Comparison of ENCODE assay signal across 8 mouse cellular contexts in the genomic region with DNA sequence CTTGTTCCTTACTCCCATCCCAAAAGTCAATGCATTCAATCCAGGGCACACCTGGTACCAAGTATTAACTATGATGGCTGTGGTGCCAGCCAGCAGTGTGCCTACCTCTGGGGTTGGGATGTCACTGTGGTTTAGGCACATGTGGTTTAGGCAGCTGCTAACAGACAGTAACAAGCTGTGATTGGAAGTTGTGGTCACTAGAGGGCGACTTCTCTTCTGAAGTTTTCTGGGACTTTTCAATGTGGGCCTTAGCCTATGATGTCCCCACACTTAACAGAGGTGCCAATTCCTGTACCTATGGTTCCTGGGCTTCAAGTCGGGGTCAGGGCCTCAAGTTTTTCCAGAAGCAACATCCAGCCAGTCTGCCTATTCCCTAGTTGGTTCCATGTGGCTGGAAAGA. TPM values are rescaled to one million over a fixed set of nuclear protein-coding genes. Genes with fewer than 3 reads are reported as not detected.
DNase-seq lines count a peak whose midpoint lies in the region; ATAC-seq and TF ChIP-seq lines count a peak whose summit lies in the region.
"Had no signal": no experiment of that assay in that cellular context is flagged by ENCODE, and none has a peak within 500 bp of the region (broad histone marks: within the 10 kb centered on the region; RNA-seq: fewer than 3 reads in every experiment).

No protein-coding gene starts in this region.

- peaks cover 14% of the 10 kb centered on the region for H3K4me1 ChIP-seq in hindbrain, embryonic 14.5 days (replicated peaks; ENCODE audit: control insufficient read depth, insufficient read depth, low read length)
- H3K4me1 ChIP-seq in hindbrain, embryonic 13.5 days (replicated peaks) = peaks cover 14% of the 10 kb centered on the region
- 0 out of 4 replicates have a peak, but pooled peaks cover 0 to 9% of the 10 kb centered on the region in 2 experiments for H3K4me1 ChIP-seq in MEL (ENCODE audit: control insufficient read depth in 1 of 2, insufficient read depth in 2 of 2, low read length in 2 of 2)

- peak; percentile 63 for TF ChIP-seq RAD21 in MEL (IDR thresholded peaks at IDR 0.05; ENCODE audit: low read depth, low read length)

- no peak for ATAC-seq in hindbrain, embryonic 14.5 days (ENCODE audit: low FRiP score)
- no peak for ATAC-seq in hindbrain, embryonic 13.5 days (ENCODE audit: low FRiP score)
- ATAC-seq in granulocyte monocyte progenitor cell, adult 5-6 weeks (replicated peaks; ENCODE audit: poor library complexity, severe bottlenecking) = peak; percentile 45; the same call in 1 of the 2 replicates

- peak; percentile 49 to 82 (median 64); a peak in 5 of 6 replicates for TF ChIP-seq CTCF in MEL (IDR thresholded peaks at IDR 0.05 in 2 of 3, conservative IDR thresholded peaks at IDR 0.05 in 1 of 3; ENCODE audit: control insufficient read depth in 1 of 3, insufficient read depth in 1 of 3, low read depth in 2 of 3, low read length in 3 of 3, poor library complexity in 1 of 3, severe bottlenecking in 1 of 3)

- no peak overlapping the region for H3K9ac ChIP-seq in hindbrain, embryonic 14.5 days
- no peak overlapping the region for H3K9ac ChIP-seq in hindbrain, embryonic 13.5 days
- no peak overlapping the region for H3K9ac ChIP-seq in MEL (ENCODE audit: control insufficient read depth, low read depth, low read length, poor library complexity, severe bottlenecking)
- H3K9ac ChIP-seq: liver, embryonic 15.5 days had no signal

- TF ChIP-seq EP300 in MEL (IDR thresholded peaks at IDR 0.05; ENCODE audit: low read depth in 1 of 2, low read length in 2 of 2) = no peak

- no peak overlapping the region for H3K27ac ChIP-seq in hindbrain, embryonic 14.5 days
- no peak overlapping the region for H3K27ac ChIP-seq in hindbrain, embryonic 13.5 days
- H3K27ac ChIP-seq in MEL (ENCODE audit: control insufficient read depth, low read depth, low read length) = no peak overlapping the region
- H3K27ac ChIP-seq: liver, embryonic 15.5 days had no signal

- no peak for TF ChIP-seq POLR2A in MEL (IDR thresholded peaks at IDR 0.05; ENCODE audit: control insufficient read depth in 1 of 2, insufficient read depth in 1 of 2, low read depth in 1 of 2, low read length in 2 of 2, poor library complexity in 1 of 2)

- no peak overlapping the region for H3K4me3 ChIP-seq in hindbrain, embryonic 14.5 days (replicated peaks; ENCODE audit: low read length)
- H3K4me3 ChIP-seq in hindbrain, embryonic 13.5 days = no peak overlapping the region
- no peak overlapping the region for H3K4me3 ChIP-seq in MEL (ENCODE audit: control insufficient read depth in 1 of 2, insufficient read depth in 1 of 2, low read depth in 2 of 2, low read length in 2 of 2)
- H3K4me3 ChIP-seq: liver, embryonic 15.5 days had no signal

- no peaks in the 10 kb centered on the region for H3K27me3 ChIP-seq in hindbrain, embryonic 14.5 days (ENCODE audit: control insufficient read depth, insufficient read depth, low read length)
- H3K27me3 ChIP-seq in hindbrain, embryonic 13.5 days = peaks cover 16% of the 10 kb centered on the region; the same call in 1 of the 2 replicates
- no peaks in the 10 kb centered on the region for H3K27me3 ChIP-seq in MEL (ENCODE audit: control insufficient read depth in 1 of 2, insufficient read depth in 2 of 2, low read length in 2 of 2)

- H3K36me3 ChIP-seq in hindbrain, embryonic 14.5 days (replicated peaks; ENCODE audit: control insufficient read depth, insufficient read depth) = no peaks in the 10 kb centered on the region
- no peaks in the 10 kb centered on the region for H3K36me3 ChIP-seq in hindbrain, embryonic 13.5 days
- H3K36me3 ChIP-seq in MEL (ENCODE audit: control insufficient read depth in 1 of 2, insufficient read depth in 2 of 2, low read length in 2 of 2) = no peaks in the 10 kb centered on the region
- H3K36me3 ChIP-seq: liver, embryonic 15.5 days had no signal

- 10% methylated on average over 2 of the region's 2 CpGs for WGBS in hindbrain, embryonic 14.5 days
- 14% methylated on average over 2 of the region's 2 CpGs for WGBS in hindbrain, embryonic 13.5 days

- no peaks in the 10 kb centered on the region for H3K79me2 ChIP-seq in MEL (ENCODE audit: control insufficient read depth, insufficient read depth, low read length, poor library complexity)

- no peak overlapping the region for H3K4me2 ChIP-seq in hindbrain, embryonic 14.5 days (replicated peaks)
- H3K4me2 ChIP-seq in hindbrain, embryonic 13.5 days = no peak overlapping the region
- H3K4me2 ChIP-seq: liver, embryonic 15.5 days had no signal

- peak; percentile 70 for DNase-seq in hindbrain, embryonic 14.5 days (ENCODE audit: low spot score)
- peak; percentile 49 for DNase-seq in CD4-positive helper T cell, adult 2 months (ENCODE audit: low read depth, low spot score)
- DNase-seq in MEL (ENCODE audit: low read depth, low spot score) = peak; percentile 77
- DNase-seq in lung, postnatal 10 days = peak; percentile 66
- peak; percentile 31 to 59 for DNase-seq in thymus, postnatal 10 days (ENCODE audit: low spot score in 2 of 2)

- H3K9me3 ChIP-seq in hindbrain, embryonic 14.5 days (ENCODE audit: control insufficient read depth, low read length) = no peaks in the 10 kb centered on the region
- H3K9me3 ChIP-seq in hindbrain, embryonic 13.5 days = no peaks in the 10 kb centered on the region
- H3K9me3 ChIP-seq in MEL (replicated peaks; ENCODE audit: insufficient read depth, low read length) = no peaks in the 10 kb centered on the region
- H3K9me3 ChIP-seq: liver, embryonic 15.5 days had no signal

TF ChIP-seq in MEL, 35 proteins besides CTCF, POLR2A, EP300 and RAD21:
- TF ChIP-seq BHLHE40 (IDR thresholded peaks at IDR 0.05; ENCODE audit: borderline replicate concordance, low read depth, low read length) (0 out of 2 replicates have a peak, but pooled peaks have one; percentile 21), MYC (IDR thresholded peaks at IDR 0.05; ENCODE audit: low read depth, low read length) (0 out of 2 replicates have a peak, but pooled peaks have one; percentile 63), GABPA (IDR thresholded peaks at IDR 0.05; ENCODE audit: low read depth, low read length) (no peak), MAX (IDR thresholded peaks at IDR 0.05; ENCODE audit: low read length) (0 out of 2 replicates have a peak, but pooled peaks have one; percentile 21), UBTF (IDR thresholded peaks at IDR 0.05; ENCODE audit: borderline replicate concordance, insufficient read depth, low read depth, low read length) (no peak), ZMIZ1 (IDR thresholded peaks at IDR 0.05; ENCODE audit: low read depth, low read length) (no peak), ZC3H11A (IDR thresholded peaks at IDR 0.05; ENCODE audit: low read depth, low read length) (peak; percentile 48), SMC3 (IDR thresholded peaks at IDR 0.05; ENCODE audit: low read depth, low read length) (peak; percentile 81), USF2 (IDR thresholded peaks at IDR 0.05; ENCODE audit: borderline replicate concordance in 1 of 2, insufficient read depth in 1 of 2, low read depth in 1 of 2, low read length in 2 of 2) (no peak), MXI1 (IDR thresholded peaks at IDR 0.05; ENCODE audit: low read depth, low read length) (peak; percentile 70), MEF2A (IDR thresholded peaks at IDR 0.05; ENCODE audit: extremely low read depth, insufficient replicate concordance, low read depth, low read length, poor library complexity, severe bottlenecking) (no peak)
TF ChIP-seq in MEL: peak in this region for 6.

RNA-seq across cellular contexts. Expression of gene Kcnq1, which starts 45.0 kb away (rescaled TPM):
- polyA plus RNA-seq in hindbrain, embryonic 14.5 days (2014; fragmentation: Nextera tagmentation; extraction: Ambion mirVana) = 0.94 and 1.3 TPM in 2 replicates
- 1.3 and 1.7 TPM in 2 replicates for polyA plus RNA-seq in hindbrain, embryonic 13.5 days (2015; fragmentation: Nextera tagmentation; extraction: Ambion mirVana)
- total RNA-seq in MEL (2012; rRNA removed) = 0.85 and 0.96 TPM in 2 replicates
- under 1 TPM in 1 of 2 experiments, not detected in 1; 0.63 TPM for polyA plus RNA-seq in MEL (2012; ENCODE audit: insufficient read depth in 1 of 2, insufficient read length in 2 of 2, low read depth in 1 of 2, low replicate concordance in 2 of 2, missing spikeins in 1 of 2)
- not detected in 2 replicates for total RNA-seq in granulocyte monocyte progenitor cell, adult 5-6 weeks (2014; fragmentation: Nextera tagmentation)
- not detected in 2 replicates for total RNA-seq in granulocyte monocyte progenitor cell, adult 5-6 weeks (2017)

RNA-seq across cellular contexts. Expression of gene Trpm5, which starts 56.7 kb away (rescaled TPM):
- polyA plus RNA-seq in hindbrain, embryonic 14.5 days (2014; fragmentation: Nextera tagmentation; extraction: Ambion mirVana) = 1.9 and 2.3 TPM in 2 replicates
- polyA plus RNA-seq in hindbrain, embryonic 13.5 days (2015; fragmentation: Nextera tagmentation; extraction: Ambion mirVana) = 1.4 and 1.9 TPM in 2 replicates
- total RNA-seq in MEL (2012; rRNA removed) = 1.5 and 1.7 TPM in 2 replicates
- polyA plus RNA-seq in MEL (2012; ENCODE audit: insufficient read depth in 1 of 2, insufficient read length in 2 of 2, low read depth in 1 of 2, low replicate concordance in 2 of 2, missing spikeins in 1 of 2) = 1 to 10 TPM in 1 of 2 experiments, not detected in 1; 1.9 TPM
- not detected in 2 replicates for total RNA-seq in granulocyte monocyte progenitor cell, adult 5-6 weeks (2014; fragmentation: Nextera tagmentation)
- total RNA-seq in granulocyte monocyte progenitor cell, adult 5-6 weeks (2017) = not detected in 2 replicates
